Mouse (Mus musculus): ENCODE results near the gene Rab40b.
"Not testable (repeated sequence)": the region's sequence is repeated elsewhere in the genome, so short reads cannot be mapped to it uniquely, and the experiment has no call there.

Rab40b gene

GRCm38 (mm10) chr11:121368731-121369130 is 19.3 kb downstream of the Rab40b start:
- DNase-seq (ENCODE audit: low read depth, low spot score) = no peak

- DNase-seq (ENCODE audit: low read depth, low spot score) = no peak
Measured at GRCm38 (mm10) chr11:121367170-121367707, 20.8 kb downstream of the Rab40b start.

GRCm38 (mm10) chr11:121362212-121362611 is 25.8 kb downstream of the Rab40b start:
- DNase-seq (ENCODE audit: low read depth, low spot score) = peak; percentile 34

GRCm38 (mm10) chr11:121354091-121354707 is 33.9 kb downstream of the Rab40b start, which contains the start of gene Wdr45b:
Wdr45b (minus strand) TSS chr11:121354445.
- DNase-seq (ENCODE audit: low read depth, low spot score) = peak; percentile 97

GRCm38 (mm10) chr11:121353326-121354090 is 34.5 kb downstream of the Rab40b start:
- no peak for DNase-seq (ENCODE audit: low read depth, low spot score)

GRCm38 (mm10) chr11:121348727-121349126 is 39.3 kb downstream of the Rab40b start:
- DNase-seq (ENCODE audit: low read depth, low spot score) = not testable (repeated sequence)

GRCm38 (mm10) chr11:121348166-121348565 is 39.9 kb downstream of the Rab40b start:
- DNase-seq (ENCODE audit: low read depth, low spot score) = no peak

- no peak for DNase-seq (ENCODE audit: low read depth, low spot score)
Measured at GRCm38 (mm10) chr11:121347036-121347435, 41.0 kb downstream of the Rab40b start.

- not testable (repeated sequence) for DNase-seq (ENCODE audit: low read depth, low spot score)
Measured at GRCm38 (mm10) chr11:121342423-121342822, 45.6 kb downstream of the Rab40b start.

GRCm38 (mm10) chr11:121340287-121340686 is 47.8 kb downstream of the Rab40b start:
- no peak for DNase-seq (ENCODE audit: low read depth, low spot score)

GRCm38 (mm10) chr11:121339647-121340046 is 48.4 kb downstream of the Rab40b start:
- no peak for DNase-seq (ENCODE audit: low read depth, low spot score)

GRCm38 (mm10) chr11:121331641-121332040 is 56.4 kb downstream of the Rab40b start:
- no peak for DNase-seq (ENCODE audit: low read depth, low spot score)

GRCm38 (mm10) chr11:121328619-121329018 is 59.4 kb downstream of the Rab40b start:
- DNase-seq (ENCODE audit: low read depth, low spot score) = no peak

- no peak for DNase-seq (ENCODE audit: low read depth, low spot score)
Measured at GRCm38 (mm10) chr11:121328206-121328605, 59.8 kb downstream of the Rab40b start.

GRCm38 (mm10) chr11:121326681-121327080 is 61.4 kb downstream of the Rab40b start:
- DNase-seq (ENCODE audit: low read depth, low spot score) = no peak

- DNase-seq (ENCODE audit: low read depth, low spot score) = no peak
Measured at GRCm38 (mm10) chr11:121326034-121326433, 62.0 kb downstream of the Rab40b start.

- not testable (repeated sequence) for DNase-seq (ENCODE audit: low read depth, low spot score)
Measured at GRCm38 (mm10) chr11:121307712-121308111, 80.3 kb downstream of the Rab40b start.

GRCm38 (mm10) chr11:121306608-121307007 is 81.4 kb downstream of the Rab40b start:
- no peak for DNase-seq (ENCODE audit: low read depth, low spot score)

Data from WW6 (cell line).